Mouse (Mus musculus) thymus, adult 2 months (tissue): ENCODE results near the gene Akap13.

Experiments
- CTCF ChIP-seq: fragments of 200-500 bp; IDR thresholded peaks from 2 replicates; pipeline ENCODE4 v1.5.1; 2012; ENCODE audit warnings: mild to moderate bottlenecking, control low read depth, low read length, moderate library complexity, borderline replicate concordance; ENCODE audit not compliant: control insufficient read depth, poor library complexity, insufficient read depth; ENCODE audit errors: extremely low read depth
- POLR2A ChIP-seq: fragments of 200-500 bp; IDR thresholded peaks from 2 replicates; pipeline ENCODE4 v1.6.1; 2012; ENCODE audit warnings: mild to moderate bottlenecking, low read length, control low read depth, moderate library complexity; ENCODE audit not compliant: control insufficient read depth, poor library complexity, insufficient read depth; ENCODE audit errors: extremely low read depth

DNA sequence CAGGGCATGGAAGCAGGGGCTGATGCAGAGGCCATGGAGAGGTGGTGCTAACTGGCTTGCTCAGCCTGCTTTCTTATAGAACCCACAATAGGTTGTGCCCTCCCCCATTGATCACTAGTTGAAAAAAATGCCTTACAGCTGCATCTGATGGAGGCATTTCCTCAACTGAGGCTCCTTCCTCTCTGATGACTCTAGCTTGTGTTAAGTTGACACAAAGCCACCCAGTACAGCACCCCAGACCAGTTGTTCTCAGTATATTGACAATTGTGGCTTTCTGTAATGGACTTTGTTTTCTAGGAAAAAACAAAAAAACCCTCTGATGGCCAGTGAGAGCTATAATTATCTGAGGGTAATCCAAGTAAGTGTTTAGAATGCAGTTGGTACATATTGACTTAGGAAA is 178.1 kb downstream of the Akap13 start:
- TF ChIP-seq POLR2A (no peak), CTCF (no peak)
